Mouse (Mus musculus) kidney, adult 2 months (tissue): ENCODE measurements at regions not wholly inside any gene's neighbourhood (a gene's known extent, or its start where the extent isn't known, plus 50 kb on each side); places are given as distances from the start of the nearest gene placed in this dataset.

ENCODE experiments used
- CTCF ChIP-seq: fragments of 200-500 bp; conservative IDR thresholded peaks from 2 replicates; pipeline ENCODE4 v1.5.1; 2011; ENCODE audit warnings: low read depth, mild to moderate bottlenecking, control low read depth, low read length, moderate library complexity, mixed read lengths; ENCODE audit not compliant: insufficient read depth, insufficient read length
- POLR2A ChIP-seq: fragments of 200-500 bp; IDR thresholded peaks from one replicate; pipeline ENCODE4 v1.6.1; 2011; ENCODE audit warnings: low read depth, low read length, control low read depth

- no peak for TF ChIP-seq CTCF
- no peak for TF ChIP-seq POLR2A
Measured at GRCm38 (mm10) chr1:148901319-148902033, 1059.6 kb downstream of the Pla2g4a start.
